Mouse (Mus musculus) gastrocnemius, postnatal 4 days (tissue): ENCODE measurements at regions not wholly inside any gene's neighbourhood (a gene's known extent, or its start where the extent isn't known, plus 50 kb on each side); places are given as distances from the start of the nearest gene placed in this dataset.

Experiments used
- DNase-seq, 2 experiments: peaks; one replicate each; pipeline ENCODE4 v3.0.0; 2021 to 2022; ENCODE audit warnings: low spot score in 2 of 2, mixed read lengths in 2 of 2

DNA sequence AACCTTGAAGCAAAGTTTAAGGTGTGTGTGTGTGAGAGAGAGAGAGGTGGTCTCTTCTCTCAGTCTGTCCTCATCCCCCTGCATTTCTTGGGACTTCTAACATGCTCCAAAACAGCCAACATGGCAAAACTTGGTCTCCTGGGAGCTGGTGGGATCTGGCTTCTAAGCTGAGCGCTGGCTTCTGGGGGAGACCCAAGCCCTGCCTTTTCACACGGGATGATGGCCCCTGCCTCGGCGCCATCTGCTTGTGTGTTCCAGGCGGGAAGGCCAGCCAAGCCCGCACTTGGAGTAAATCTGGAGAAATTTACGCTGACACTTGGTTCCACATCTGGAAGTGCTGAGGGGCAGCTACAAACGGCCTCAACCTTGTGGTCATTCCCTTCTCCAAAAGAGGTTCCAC, 155.6 kb downstream of the Chic2 start:
- no peak for DNase-seq

DNA sequence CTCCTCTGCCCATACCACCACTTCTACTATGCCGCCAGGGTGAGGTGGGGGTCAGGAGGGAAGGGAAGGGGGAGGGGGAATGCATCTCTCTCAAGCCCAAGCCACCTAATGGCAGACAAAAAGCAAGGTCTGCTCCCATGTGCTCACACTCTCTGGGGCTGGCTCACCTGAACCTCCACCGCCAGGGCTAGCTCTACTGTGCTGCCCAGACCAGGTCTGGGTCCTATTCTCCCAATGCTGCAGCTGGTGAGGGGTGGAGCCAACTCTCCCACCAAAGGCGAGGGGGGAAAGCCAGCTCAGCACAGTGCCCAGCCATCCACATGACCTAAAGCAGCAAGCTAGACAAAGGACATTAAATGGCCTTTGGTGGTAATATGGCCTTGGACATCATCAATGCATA, 158.6 kb downstream of the Chic2 start:
- no peak for DNase-seq

DNA sequence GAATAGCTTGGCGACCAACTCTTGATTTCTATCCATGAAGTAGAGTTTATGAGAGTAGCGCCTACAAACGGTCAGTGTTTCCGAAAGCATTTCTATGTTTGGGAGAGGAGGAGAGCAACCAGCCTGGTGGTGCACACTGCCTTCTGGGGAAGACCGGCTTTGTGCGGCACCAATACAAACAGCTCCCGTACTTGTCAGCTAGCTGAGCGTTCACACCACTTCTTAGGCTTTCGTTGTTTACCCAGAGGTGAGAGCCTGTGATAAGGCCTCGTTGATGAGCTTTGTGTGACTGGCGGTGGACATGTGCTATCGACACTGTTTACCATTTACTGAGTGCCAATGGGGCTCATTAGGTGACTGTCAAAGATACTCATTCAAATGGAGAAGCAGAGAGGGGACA, 162.0 kb downstream of the Chic2 start:
- DNase-seq: no peak

DNA sequence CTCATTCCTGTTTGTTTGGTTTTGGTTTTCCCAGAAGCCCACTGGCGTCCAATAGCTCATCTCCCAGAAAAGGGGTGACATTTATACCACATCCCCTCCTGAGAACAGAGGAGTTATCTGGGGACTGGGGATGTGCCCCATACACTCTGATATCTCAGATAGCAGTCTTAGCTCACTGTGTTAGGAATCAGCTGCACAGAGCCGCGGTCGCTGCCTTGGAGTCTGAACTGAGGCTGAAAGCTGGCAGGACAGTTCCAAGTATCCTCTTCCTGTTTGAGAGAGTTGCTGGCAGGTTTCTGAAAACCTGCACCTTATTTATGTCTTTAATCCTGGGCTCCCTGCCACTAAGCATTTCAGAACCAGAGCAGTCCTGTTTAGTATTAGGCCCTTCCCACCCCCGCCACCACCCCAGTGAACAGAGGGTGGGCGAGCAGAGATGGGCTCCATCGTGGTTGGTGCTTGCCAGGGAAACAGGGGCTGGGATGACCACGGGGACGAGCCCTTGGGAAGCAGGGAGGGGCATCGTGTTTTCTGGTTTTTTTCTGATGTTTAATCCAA, 163.8 kb downstream of the Chic2 start:
- peak in 1 of 2 experiments; percentile 39 for DNase-seq

DNA sequence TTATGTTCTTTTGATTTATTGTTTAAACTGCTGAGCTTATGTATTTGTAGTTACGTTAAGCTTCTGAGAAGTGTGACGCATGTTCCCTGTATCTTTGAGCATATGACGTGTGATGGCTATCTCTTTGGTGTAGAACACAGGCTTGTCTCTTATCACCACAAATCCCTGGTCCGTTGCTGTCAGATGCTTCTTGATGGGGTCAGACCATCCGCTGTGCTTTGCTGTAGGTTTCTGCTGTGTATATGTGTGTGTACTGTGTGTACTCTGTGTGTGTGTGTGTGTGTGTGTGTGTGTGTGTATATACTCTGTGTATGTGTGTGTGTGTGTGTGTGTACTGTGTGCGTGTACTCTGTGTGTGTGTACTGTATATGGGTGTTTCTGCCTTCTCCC, 164.5 kb downstream of the Chic2 start:
- DNase-seq: no peak

DNA sequence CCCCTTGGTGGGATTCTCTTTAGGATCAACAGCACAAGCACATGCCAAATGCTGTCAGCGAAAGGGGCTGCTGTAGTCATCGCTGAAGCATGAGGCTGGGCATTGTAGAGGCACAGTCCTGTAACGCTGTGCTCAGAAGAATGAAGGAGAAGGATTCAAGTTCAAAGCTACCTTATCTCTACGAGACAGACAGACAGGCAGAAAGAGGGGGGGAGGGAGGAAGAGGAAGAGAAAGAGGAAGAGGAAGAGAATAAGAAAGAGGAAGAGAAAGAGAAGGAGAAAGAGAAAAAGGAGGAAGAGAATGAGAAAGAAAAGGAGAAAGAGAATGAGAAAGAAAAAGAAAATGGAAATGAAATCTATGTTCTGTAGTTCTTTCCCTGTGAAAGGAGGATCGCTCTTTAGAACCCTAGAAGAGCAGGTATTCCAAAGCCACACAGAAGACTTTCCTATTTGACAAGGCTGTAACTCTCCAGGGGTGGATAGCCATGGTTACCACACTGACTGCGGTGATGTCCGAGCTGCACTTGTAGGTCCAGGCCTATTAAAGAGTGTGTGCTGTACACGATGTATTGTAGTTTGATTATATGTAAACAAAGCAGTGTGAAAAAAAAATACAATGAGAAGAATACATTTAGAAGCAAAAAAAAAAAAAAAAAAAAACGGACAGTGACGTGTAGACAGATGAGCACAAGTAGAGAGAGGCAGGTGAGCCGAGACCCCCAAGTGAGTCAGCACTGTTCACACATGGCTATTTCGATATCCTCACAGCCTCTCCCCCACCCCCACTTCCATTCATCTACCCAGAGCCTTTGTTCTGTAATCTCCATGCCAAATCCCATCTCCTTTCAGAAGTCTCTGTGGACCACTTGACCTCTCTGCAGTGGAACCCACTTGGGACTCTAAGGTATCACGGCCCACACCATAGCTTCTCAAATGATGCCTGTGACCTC, 165.2 kb downstream of the Chic2 start:
- no peak for DNase-seq

DNA sequence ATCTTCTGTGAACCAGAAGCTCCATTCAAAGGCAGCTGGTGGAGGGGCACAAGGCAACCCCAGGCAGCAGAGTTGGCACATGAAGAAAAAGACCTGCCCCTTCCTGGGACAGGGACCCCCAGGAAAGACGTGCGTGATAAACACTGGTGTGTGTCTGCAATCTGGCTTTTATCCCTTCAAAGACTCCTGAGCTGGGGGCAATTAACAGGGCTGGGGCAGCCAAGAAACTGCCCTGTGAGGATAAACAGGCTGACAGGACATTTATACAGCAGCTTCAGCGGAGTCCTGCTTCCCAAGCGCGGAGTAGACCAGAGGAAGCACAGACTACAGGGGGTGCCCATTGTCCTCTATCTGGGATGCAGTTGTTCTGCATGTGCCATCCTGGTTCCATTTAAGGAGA, 167.0 kb downstream of the Chic2 start:
- DNase-seq: no peak

DNA sequence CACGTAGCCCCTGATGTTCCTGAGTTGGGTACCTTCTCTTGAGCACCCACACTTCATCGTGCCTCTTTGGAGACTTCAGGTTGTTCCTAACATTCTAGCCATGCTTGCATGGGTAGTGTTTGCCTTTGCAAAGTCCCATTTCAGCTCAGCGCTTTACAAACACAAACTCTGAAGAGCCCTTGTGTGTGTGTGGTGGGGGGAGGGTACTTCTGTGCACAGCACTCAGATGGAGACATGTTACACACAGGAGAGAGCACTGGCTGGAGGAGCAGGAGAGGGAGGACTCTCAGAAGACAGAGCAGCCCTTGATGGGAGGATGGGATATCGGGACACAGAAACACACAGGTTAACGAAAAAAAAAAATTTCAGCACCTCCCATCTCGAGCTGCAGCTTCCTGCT, 167.4 kb downstream of the Chic2 start:
- DNase-seq: no peak

DNA sequence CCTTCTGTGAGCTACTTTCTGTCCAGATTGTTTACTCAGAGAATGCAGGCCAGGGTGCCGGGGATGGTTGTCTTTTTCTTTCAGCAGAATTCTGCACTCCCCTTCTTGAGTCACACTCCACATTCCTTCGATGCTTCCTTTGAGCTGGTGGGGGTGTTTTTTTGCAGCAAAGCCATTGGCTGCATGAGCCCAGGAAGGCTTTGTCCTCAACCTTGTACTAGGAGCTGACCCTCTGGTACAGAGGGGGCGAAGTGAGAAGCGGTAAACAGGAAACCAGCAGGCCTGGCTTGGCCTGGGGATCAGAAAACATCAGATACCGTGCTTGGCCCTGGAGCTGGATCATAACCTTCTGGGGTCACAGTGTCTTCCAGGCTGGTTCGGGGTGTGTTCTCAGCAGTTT, 169.9 kb downstream of the Chic2 start:
- no peak for DNase-seq

DNA sequence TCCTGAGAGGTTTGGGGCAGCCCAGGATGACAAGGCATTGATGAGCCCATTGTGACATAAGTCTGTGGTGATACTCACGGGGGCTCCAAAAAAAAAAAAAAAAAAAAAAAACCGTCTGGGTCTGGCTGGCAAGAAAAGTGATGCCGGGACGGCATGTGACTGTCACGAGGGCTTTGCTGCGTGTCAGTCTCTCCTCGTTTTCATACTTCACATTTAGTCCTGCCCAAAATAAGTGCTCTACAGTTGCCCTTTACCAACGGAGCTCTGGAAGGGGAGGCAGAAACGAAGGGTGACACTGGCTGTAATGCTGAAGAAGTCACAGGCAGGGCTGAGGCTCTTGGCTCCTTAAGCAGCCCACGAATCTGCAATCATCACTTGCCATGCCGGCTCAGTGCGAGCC, 167.9 kb upstream of the Lnx1 start:
- no peak for DNase-seq

DNA sequence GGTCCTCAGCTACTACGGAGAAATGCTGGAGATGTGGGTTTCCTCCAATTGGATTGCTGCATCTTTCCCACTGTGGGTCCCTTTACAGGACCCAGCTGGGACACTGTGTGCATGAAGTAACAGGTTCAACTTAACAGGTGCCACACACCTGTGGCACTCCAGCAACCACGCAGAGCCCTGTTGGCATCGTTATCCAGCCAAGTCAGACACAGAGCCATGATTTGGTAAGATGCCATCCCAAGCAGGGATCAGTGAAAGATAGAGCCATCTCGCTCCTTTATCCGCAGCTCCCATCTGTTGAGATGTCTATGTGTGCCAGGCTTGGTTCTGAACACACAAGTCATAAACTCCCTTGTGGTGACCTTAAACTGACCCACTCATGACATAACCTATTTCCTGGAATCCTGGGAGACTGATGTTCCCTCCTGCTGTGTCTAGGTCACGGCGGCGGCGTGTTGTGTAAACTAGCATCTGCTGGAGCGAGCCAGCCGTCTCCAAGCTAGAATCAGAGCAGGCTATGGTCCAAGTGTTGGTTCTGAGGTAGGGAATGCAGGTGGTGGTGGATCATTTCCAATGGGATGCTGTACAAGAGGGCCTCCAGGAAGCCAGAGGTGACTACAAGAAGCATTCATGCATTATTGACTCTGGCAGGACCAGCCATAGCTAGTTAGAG, 164.5 kb upstream of the Lnx1 start:
- no peak for DNase-seq

DNA sequence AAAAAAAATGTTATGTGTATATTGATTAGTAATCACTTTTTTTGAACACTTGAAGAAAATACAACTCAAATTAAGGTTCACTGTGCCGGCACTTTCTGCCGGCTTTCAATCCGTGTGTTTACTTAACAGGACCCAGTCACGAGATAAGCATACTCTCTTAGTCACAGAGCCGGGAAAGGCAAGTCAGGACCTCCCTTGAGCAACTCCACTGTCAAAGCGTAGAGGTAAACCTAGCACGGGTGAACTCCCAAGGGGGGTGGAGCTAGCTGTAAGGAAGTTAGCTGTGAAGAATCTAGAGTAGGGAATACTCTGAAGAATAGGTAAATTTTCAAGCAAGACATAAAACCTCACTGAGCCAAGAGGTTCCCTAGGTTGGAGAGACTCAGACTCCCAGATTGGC, 164.0 kb upstream of the Lnx1 start:
- no peak for DNase-seq

DNA sequence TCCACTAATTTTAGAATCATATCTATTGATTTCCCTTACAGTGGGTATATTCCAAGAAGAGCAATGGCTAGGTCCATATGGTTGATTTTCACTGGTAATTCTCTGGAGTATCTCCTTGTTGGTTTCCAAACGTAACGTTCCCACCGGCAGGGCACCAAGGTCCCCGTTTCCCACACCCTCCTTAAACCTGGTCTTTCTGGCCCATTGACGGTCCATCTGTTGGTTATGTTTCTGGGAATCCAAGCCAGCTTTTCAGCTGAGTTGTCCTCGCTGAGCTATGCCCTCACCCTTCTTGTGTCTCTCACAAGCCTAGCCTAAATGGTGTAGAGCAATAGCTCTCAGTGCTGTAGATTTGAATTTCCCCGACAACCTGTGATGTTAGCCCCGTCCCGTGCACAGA, 162.7 kb upstream of the Lnx1 start:
- DNase-seq: no peak

DNA sequence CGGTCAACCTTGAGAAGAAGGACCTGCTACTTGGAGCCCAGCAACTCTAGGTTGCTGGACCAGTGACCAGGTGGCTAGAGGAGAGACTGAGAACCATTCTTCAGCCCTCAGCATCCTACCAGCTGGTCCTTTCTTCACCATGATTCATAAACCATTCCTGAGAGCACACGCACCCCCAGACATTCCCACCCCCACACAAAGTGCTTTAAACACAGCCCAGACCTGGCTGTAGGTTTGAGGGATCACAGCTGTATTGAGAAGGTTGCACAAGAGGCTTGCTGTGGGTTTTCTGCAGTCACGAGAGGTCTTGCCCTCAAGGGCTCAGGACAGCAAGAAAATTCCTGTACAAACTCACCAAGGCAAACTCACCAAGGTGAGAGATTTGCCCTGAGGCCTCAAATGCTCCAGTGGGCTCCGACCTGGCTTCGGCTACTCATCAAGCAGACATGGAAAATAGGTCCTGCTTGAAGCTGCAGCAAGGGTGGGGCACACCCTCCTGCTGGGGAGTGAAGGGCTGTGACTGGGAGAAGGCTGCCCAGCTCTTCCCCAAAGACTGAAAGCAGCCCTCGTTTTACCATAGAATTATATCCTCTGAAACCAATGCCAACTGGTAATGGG, 161.9 kb upstream of the Lnx1 start:
- DNase-seq: no peak

DNA sequence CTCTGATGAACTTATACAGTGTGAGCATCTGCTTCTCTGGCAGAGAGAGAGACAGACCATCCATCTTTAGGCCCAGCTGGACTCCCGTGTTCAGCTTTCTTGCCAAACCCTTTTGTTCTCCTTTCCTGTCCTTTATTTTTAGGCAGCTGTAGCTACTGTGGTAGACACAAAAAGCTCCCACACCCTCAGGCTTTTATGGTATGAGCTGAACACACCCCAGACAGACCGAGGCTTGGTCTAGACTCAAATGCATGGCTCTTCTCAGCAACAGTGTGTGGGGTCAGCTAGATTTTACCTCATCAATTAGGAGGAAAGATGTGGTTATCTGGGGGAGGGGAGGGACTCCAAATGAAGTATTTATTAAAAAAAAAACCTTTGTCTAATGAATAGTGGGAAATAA, 158.6 kb upstream of the Lnx1 start:
- no peak for DNase-seq

DNA sequence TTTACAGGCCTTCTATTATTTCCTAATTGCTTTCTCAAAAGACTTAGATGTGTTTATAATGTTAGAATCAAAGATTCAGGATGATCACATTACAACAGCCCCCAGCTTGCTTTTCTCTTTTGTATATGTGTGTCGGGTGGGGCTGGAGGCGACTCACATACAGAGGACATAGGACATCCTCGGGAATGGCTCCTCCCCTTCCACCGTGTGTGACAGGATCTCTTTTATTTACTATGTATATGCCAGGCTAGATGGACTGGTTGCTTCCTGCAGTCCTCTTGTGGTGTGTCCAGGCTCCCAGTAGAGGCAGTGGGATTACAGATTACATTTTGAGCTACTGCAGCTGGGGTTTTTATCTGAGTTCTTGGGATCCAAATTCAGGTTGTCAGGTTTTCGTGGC, 155.1 kb upstream of the Lnx1 start:
- DNase-seq: no peak

DNA sequence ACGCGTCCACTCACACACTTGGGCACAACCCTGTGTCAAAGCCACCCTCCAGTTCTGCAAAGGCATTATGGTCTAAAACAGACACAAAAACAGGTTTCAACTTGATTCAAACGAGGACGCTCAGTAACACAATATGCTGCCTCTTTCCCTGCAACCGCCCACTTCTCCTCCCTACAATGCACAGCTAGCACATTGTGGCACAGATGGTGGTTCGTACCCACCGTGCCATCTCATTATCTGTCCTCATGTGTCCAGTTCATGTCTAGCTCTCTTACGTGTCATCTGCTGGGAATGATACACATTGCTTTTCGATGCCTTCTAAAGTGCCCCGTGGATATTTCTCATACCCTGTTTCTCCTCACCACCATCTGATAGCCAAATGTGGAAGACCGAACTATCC, 154.4 kb upstream of the Lnx1 start:
- no peak for DNase-seq

DNA sequence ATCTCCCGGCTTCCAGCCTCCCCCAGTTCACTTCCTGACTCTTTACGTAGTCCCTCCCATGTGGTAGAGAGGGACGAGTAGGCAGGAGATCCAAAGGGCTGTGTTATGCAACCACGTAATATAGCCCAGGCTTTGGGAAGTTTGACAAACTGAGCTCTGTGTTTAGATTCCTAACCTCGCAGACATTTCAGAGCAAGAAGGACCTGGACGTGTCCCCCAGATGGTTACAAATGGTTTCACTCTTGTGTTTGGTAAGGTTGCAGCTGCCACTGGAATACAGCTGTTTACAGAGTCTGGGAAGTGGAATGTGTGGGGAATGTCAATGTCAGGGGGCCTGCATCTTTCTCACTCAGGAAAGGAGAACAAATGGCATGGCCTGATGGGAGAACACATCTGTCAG, 145.1 kb upstream of the Lnx1 start:
- no peak for DNase-seq

DNA sequence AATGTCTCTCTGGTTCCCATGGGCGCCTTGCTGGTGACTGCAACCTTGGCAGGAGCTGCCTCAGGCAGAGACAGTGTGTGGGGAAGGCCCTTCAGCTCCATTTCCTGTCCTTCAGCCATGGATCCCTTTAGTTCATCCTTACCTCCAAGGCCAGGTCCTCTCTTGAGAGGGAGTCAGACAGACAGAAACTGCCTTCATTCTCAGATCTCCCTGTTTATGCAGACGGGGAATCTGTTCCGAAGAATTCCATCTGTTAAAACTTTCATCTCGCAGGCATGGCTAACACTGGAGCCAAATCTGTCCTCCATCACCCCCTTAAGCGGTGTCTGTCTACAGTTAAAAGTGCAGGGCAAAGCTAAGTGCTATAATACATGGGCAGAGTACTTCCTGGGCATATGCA, 144.0 kb upstream of the Lnx1 start:
- DNase-seq: no peak

DNA sequence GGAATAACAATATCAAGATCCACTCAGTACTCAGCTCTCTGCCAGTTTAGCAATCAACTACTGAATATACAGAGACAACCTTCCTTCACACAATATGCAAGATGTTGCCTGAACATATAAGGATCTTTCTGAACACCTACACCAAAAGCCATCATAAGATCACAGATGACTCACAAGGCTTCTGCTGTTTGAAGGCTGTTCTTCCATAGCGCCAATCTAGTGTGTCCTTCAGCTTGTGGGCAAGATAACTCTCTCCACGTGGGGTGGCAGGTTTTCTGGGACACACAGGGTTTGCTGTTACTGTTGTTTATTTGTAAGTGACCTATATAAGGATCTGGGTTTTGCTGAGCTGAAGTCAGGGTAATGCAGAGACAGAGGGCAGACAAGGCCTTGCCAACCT, 131.7 kb upstream of the Lnx1 start:
- no peak for DNase-seq

DNA sequence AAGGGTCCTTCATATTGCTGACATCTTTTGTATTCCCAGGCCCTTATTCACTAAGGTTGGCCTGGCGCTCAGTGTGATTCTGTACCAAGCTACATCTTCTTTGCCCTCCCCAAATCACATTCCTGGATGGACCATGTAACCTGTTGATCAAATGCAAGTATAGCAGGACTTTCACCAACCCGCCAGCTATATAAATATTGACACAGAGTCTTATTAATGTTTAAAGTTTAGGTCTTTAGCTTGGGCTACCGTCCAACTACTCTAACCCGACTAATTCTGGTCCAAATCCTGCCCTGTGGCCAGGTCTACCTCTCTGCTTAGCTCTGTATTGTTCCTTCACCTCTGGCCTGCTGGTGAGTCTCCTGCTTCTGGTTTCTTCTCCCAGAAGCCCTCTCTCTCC, 131.2 kb upstream of the Lnx1 start:
- DNase-seq: no peak

DNA sequence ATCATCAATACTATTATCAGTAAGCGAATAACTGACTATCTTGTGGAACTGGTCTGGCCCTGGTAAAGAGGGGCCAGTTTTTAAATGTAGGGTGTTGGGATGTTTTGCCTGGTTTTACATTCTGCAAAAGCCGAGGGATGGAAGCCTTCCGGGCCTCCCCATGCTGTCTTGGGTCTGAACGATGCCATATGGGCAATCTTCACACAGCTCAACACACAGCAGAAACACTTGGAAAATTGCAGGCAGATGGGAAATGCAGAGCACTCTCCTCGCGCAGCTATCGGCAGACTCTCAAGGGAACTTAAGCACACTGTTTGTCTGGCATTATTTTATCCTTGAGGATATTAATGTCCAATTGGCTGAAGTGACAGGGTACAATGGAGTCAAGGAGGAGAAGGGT, 129.3 kb upstream of the Lnx1 start:
- DNase-seq: no peak
